Mouse (Mus musculus): ENCODE data around the gene B230104I21Rik.

Gene B230104I21Rik

DNA sequence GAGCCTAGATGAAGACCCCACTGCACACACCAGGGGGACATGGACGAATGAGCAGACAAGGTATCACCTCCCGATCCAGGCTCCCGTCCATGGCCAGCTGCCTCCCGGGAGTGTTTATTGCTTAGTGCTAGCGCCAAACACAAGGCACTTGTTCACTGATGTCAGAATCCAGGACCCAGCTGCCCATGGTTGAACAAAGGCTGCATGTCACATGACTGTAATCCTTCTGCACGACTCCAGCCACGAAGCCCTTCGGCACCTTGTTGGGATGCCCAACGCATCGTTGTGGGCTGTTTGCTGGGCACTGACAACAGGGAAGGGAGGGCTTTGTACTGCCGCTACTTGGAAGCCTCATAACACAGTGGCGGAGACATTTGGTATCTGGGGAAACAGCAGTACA is at the start of gene B230104I21Rik:
B230104I21Rik (plus strand) TSS at position 367 of the 400 bp plus-strand sequence.
- in situ Hi-C loops (cut with MboI, MseI) = no loop called here

DNA sequence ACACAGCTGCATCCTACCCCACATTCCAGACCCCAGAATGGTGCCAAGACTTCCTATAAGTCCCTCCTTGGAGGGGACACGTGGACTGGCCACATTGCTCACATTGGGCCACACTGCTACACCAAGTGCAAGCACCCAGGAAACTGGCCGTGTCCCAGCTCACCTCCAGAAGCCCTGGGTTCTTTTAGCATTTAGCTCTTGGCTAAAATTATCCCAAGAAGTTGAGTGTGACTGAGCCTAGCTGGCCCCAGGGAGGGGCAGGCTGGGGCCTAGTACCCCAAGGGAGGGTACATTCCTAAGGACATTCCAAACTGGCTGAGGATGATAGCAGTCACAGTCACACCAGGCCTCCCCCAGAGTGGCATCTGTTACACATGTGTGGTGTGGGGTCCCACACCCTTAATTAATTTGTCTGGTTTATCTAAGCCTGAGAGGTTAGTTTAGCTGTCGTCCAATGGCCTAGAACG is 42.2 kb upstream of the B230104I21Rik start:
- in situ Hi-C loops (cut with MboI, MseI) = loop anchor here (10.0 kb wide), 1 partner anchor 249 kb away; the partner anchor contains the start of gene Ccdc27

DNA sequence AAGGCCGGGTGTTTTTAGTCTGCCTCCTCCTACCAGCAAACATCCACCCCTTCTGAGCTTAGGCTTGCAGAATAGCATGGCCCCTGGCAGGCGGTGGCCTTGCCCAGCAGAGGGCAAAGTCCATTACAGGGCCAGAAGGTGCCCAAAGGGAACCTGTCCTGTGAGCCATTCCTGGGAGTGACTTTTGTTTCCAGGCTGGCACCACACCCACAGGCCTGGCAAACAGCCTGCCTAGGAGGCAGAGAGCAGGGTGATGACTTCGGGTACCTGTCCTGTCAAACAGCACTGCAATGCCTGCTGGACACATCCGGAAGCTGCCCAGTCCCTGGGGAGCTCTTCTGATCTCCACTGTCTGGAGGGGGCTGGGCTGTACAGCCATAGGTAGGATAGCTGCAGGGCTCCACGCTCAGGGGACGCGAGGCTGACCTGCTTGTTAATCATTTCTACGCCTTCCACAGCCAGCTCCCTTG is 41.6 kb upstream of the B230104I21Rik start:
- in situ Hi-C loops (cut with MboI, MseI) = loop anchor here (10.0 kb wide), 1 partner anchor 249 kb away; the partner anchor contains the start of gene Ccdc27

DNA sequence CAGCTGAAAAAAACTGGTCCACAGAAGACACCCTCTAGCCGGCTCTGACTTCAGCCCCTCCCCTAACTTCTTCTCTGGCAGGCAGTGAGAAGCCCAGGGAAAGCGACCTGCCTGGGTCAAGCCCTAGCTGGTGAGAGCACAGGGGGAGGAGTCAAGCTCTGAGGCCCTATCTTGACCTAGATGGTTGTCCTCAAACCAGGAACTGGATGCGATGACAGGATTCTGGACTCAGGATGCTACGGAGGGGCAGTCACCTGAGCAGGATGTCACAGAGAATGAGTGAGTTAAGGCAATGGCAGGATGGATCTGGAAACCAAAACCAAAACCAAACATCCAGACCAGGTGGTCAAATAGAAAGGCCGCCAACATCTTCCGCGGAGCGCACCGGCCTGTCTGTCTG is 38.2 kb upstream of the B230104I21Rik start:
- in situ Hi-C loops (cut with MboI, MseI) = loop anchor here (10.0 kb wide), 1 partner anchor 253 kb away; the partner anchor contains the start of gene Ccdc27

DNA sequence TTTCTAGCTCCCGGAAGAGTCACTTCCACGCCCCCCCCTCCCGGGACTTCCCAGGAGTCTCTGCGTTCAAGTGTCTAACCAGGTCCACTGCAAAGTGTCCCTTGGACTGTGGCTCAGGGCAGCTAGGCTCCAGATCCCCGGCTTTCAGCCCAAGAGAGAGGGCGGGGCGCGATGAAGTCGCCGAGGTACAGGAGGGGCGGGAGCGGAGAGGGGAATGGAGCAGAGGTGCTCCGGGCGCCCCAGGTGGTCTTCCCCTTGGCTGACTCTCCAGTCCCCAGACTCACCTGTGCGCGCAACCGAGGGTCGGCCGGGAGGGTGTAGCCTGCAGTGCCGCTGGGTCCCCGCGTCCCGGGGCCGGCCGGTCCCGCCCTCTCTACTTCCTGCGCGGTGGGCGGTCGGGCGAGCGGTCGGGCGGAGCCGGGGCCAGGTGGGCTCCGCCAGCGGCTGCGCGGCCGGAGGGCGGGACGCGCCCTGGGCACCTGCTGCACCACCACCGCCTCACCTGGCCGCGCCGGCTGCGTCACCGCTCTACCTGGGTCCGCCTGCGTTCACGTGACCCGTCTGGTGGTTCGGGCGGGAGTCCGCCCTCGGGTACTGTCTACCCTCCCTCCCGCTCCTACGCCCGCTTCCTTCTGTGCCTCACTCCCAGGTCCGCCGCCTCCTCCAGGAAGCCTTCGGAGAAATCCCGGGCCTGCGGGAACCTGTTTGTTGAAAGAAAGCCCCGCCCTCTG is 36.2 kb upstream of the B230104I21Rik start:
- in situ Hi-C loops (cut with MboI, MseI) = loop anchor here (10.0 kb wide), 1 partner anchor 255 kb away; the partner anchor contains the start of gene Ccdc27

DNA sequence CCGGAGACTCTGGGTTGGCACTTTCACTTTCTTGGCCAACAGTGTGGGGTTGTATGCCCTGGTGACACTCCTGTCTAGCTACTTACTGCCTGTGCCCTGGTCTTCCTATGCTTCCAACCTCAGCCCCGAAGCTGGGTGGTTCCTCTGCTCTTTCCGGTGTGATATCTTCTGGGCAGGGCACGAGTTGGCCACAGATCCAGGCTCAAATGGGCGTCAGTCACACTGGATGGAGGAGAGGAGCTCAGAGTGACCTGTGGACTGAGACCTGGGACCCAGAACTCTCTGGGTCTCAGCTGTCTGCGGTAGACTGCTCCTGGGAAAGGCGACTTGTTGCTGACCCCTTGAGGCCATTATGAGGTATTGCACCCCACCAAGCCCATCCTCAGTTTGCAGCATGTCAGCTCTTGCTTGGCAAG is 34.5 kb upstream of the B230104I21Rik start, which contains the start of gene Arhgef16:
Arhgef16 (minus strand) TSS at position 211 of the 416 bp plus-strand sequence.
- in situ Hi-C loops (cut with MboI, MseI) = no loop called here

DNA sequence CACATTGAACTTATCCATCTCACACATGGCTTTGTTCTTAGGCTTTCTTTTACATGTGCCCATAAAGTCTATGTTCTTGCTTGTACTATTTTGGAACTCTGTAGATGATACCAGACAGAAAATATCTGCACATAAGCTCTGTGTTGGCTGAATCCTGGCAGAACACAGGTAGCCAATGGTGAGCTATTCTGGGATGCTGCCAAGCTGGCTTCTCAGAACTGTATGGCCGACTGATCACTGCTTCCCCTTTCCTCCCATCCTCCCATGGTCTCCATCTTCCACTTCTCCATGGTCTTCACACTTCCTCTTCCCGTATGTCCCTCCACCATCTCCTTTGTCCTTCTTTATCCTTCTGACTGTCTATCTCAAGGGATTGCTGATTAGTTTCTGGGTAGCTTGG is 26.8 kb upstream of the B230104I21Rik start:
- in situ Hi-C loops (cut with MboI, MseI) = no loop called here

DNA sequence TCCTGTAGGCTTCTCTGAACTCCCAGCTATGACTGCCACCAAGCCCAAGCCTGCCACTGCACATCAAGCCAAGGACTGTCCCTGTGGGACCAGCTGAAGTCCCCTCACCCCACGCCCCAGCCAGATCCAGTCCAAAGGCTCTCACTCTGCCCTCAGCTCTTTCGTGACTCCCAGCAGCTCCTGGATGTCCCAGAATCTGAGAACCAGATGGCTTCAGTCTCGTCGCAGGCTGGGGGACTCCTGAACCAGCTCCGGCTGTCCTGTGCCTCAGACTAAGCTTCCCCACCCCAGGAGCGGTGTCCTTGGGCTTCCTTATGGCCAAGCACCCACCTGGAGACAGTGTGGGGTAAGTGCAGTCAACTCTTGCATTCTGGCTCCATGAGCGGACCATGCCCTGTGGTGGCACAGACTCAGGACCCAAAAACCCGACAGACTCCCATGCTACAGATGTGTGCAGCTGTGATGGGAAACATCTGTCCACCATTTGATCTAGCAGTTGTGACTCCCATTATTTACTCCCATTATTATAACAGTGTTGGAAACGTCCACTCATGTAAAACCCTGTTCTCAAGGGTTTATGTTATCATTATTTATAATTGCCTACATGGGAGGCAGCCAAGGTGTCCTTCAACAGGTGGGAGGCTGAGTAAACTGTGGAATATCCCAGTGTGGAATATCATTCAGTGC is 25.2 kb upstream of the B230104I21Rik start:
- in situ Hi-C loops (cut with MboI, MseI) = no loop called here

DNA sequence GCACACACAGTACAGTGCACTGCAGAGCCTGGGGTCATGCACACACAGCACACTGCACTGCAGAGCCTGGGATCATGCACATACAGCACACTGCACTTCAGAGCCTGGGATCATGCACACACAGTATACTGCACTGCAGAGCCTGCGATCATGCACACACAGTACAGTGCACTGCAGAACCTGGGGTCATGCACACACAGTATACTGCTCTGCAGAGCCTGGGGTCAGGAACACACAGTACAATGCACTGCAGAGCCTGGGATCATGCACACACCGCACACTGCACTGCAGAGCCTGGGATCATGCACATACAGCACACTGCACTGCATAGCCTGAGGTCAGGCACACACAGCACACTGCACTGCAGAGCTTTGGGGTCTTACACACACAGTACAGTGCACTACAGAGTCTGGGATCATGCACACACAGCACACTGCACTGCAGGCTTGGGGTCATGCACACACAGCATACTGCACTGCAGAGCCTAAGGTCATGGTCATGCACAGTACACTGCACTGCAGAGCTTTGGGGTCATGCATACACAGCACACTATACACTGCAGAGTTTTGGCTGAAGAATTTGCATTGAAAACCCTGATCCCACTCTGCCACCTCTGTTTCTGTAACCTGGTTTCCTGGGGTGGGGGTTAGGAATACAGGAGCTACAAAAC is 23.6 kb upstream of the B230104I21Rik start:
- in situ Hi-C loops (cut with MboI, MseI) = no loop called here

DNA sequence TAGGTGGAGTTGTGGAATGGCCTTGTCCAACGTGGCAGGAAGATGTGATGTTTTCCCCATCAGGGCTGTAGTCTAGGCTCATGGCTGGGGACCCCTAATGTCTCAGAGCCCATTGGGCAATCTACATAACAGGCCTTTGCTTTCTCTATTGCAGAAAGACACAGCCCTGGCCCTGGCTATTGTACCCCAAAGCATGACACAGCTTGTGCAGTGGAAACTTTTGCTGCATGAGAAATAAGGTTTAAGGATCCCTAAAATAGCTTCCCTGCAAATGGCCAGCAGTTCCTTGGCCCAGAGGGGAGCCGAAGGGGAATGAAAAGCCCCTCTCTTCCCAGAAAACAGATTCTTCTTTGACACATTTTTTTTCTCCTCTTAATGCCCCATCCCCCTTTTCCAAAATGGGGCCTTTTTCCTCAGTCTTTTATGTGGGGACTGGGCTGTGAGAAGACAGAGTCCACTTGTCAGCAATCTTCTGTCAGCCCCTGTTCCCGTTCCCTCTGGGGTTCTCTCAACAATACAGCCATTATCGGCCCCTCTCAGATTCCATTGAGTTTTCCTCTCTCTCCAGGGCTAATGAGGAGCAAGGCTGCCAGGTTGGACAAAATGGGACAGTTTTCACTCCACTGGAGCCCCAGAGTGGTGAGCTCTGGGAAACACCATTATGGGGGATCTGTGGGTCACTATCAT is 22.8 kb upstream of the B230104I21Rik start:
- in situ Hi-C loops (cut with MboI, MseI) = no loop called here

DNA sequence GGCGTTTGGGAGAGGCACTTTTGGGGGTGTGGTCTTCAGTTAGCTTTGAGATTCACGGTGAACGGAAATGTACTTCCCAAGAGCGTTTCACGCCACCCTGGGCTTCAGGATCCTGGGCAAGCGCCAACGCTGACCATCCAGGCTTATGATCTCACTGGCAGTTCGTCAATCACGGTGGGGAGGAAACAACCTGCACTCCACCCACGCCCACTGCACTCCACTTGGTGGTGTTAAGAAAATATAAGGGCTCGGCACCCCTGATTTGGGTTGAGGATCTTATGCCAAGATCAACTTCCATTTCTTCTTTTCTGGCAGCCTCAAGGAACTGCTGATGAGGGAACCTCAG is 22.3 kb upstream of the B230104I21Rik start:
- in situ Hi-C loops (cut with MboI, MseI) = no loop called here

DNA sequence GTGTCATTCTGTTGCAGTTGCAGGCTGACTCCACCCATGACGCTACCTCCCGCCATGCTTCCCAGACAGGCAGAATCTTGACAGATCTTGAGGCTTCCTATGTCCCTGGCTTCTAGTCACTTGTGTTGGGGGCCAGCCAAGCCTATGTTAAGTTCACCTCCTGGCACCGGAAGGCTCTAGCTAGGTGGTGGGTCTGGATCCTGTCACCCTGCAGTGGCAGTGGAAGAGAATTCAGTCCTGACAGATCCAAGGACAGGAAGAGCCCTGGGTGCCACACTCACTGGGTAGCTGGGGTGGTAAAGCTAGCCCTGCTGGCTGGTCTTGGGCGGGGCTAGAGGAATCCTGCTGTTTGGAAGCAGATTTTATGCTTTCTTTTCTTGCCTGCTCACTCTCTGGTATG is 10.5 kb upstream of the B230104I21Rik start:
- in situ Hi-C loops (cut with MboI, MseI) = no loop called here

DNA sequence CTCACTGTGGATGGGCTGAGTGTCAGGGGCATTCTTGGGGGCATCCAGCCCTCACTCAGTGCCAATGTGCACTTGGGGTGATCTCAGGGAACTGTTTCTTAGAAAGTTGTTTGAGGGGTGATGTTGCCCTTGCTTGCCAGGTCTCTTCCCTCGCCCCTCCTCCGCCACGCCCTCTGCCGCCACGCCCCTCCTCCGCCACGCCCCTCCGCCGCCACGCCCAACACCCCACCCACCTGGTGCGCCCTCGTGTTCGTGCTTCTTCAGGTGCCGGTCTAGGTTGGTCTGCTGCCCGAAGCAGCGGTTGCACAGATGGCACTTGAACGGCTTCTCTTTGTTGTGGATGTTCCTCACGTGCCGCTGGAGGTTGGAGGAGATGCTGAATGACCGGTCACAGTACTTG is 7.5 kb upstream of the B230104I21Rik start:
- in situ Hi-C loops (cut with MboI, MseI) = no loop called here

DNA sequence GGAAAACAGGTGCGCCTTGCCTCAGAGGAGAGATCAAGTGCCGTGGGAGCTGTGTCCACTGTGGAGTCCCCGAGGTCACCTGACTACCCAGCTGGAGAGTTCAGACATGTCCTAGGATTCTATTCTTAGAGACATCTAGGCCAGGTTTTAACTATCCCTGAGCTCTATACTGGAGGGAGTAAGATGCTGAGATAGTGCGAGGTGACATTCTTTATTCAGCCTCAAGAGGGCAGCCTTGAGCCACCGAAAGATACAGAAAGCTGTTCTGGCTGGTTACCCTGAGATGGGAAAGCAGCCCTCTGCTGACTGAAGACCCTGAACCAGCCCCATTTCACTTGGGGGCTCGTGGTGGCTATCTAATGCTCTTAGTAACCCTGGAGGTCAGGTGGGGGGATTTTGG is 7.1 kb upstream of the B230104I21Rik start:
- in situ Hi-C loops (cut with MboI, MseI) = no loop called here

DNA sequence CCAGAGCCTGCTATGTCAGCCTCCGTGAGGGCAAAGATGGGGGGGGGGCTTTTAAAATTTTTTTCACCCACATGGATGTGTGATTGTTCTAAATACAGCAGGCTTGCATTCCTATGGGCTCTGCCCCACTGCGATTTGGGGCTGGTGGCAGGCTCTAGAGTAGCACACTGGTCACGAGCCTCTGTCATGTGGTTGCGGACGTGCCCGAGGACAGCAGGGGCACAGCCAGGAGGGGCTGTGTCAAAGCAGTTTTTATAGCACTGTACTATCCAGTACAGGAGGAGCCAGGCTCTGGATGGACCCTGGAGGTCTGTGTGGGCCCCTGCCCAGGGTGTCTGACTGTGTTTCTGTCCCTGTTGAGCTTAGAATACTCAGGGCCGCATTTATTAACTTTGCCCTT is 5.9 kb upstream of the B230104I21Rik start:
- in situ Hi-C loops (cut with MboI, MseI) = no loop called here

DNA sequence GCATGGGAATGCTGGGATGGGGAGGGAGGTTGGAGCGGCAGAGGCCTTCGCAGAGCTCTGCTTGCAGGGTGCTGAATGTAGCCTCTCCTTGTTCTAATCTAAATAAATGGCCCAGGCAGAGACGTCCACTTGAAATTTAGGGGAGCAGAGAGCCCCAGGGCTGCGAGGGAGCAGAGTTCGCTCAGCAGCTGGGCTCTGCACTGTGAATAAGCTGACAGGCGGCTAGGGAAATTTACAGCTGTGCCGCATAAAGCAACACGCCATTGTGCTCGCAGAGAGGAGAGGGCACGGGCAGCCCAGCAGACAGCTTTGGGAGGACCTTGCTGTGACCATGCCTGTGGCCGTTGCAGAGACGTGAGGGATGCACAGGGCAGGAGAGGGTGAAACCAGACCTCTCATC is 4.7 kb upstream of the B230104I21Rik start:
- in situ Hi-C loops (cut with MboI, MseI) = no loop called here

DNA sequence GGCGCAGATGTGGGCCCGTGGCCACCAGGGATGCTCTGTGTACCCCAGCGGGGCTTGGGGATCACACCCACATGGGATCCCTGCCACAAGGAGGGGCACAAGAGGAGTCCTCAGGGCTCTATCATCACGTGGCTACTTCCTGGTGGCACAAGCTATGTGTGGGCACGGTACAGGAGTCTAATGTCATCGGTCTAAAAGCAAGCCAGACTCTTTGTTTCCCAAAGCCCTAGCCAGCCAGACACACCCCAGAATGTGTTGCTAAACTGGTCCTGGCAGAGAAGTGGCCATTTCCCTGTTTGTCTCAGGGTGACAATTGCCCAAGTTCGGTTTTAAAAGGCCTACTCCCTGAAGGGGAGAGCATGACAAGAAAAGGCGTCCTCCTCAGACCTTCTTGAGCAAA is 2.6 kb upstream of the B230104I21Rik start:
- in situ Hi-C loops (cut with MboI, MseI) = no loop called here

DNA sequence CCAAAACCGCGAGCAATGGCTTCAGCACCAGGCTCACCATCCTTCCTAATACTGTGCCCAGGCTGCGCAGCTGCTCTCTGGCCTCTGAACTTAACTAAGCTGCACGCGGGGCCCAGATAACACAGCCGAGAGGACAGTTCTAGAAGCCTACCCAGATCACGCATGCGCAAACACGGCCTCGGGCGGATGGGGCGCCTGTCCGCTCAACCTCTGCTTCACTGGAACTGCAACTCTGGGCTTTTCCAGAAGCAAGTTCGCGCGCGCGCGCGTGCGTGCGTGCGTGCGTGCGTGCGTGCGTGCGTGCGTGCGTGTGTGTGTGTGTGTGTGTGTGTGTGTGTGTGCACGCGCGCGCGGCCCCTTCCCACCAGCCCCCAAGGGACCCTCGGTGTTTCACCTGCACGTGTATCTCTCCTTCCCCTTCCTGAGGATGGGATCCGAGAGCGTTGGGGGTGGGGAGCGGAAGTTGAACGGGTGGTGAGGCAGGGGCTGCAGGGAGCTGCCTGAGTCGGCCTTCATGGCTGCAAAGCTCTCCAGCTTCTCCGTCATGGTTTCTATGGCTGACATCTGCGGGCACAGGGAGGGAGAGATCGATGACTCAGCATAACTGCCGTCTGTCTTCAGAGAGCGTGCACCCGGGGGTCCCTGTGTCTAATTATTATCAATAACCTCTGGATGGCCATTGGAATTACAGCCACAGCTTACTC is 1.1 kb upstream of the B230104I21Rik start:
- in situ Hi-C loops (cut with MboI, MseI) = no loop called here

DNA sequence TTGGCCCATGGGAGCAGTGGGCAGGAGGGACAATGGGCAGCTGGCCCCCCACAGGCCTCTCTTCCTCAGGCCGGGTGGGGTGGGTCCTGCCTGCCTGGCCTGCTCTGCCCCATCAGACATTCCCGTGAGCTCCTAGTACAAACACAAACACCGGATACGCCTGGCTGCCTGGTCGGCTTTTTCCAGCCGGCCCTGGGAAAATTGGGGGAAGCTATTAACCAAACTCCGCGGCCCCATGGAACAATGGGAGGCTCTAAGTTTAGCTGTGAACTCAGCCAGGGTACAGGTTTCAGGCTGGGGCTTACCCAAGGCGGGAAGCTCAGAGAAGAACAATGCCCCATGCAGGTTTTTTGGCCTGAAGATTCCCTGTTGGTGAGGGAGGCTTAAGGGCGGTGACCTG is 723 bp downstream of the B230104I21Rik start:
- in situ Hi-C loops (cut with MboI, MseI) = no loop called here

DNA sequence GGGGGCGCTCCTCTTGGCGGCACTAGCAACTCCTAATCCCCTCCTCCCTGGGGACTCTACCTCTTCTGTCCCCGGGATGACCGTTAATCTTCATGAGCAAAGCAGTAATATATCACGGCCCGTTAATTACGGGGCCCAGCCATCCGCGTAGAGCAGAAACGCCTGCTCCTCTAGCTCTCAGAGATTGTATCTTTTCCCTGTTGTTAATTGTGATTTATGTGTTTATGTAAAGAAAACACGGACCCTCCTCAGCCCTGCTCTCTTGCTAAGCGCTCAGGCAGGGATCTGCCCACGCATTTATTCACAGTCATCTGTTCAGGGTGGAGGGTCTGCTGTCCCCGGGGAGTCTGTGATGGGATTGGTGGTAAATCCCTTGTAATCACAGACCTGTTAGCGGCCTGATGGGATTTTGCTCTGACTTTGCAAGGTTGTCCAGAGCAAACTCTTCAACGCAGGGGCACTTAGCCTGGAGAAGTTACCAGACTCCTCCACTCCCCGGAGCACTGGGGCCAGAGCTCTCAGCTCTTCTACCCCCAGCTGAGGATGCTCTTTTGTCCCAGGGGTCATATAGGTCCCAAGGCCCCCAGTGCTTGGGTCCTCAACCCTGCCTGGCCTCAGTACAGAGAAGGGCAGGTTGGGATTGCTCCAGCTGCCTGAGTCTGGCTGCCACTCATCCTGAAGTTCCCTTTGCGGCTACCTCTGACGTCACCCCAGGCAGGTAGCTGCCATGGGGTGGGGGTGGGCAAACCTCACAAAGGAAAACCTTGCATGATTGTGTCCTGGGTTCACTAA is 11.0 kb downstream of the B230104I21Rik start:
- in situ Hi-C loops (cut with MboI, MseI) = no loop called here
